Mouse (Mus musculus) intestine, embryonic 16.5 days (tissue): Measurements from ENCODE around the gene Gm17535. TPM values are rescaled to one million over a fixed set of nuclear protein-coding genes. Genes with fewer than 3 reads are reported as not detected.
"Not testable (repeated sequence)": the region's sequence is repeated elsewhere in the genome, so short reads cannot be mapped to it uniquely, and the experiment has no call there.

Source experiments
- ATAC-seq: fragments of 200-750 bp; cut with Nextera tagmentation; 2 replicates; pipeline ENCODE4 v1.8.0; 2017; ENCODE audit warnings: moderate TSS enrichment, moderate library complexity
- H3K27ac ChIP-seq: fragments of 300-500 bp; sonication (generic); 2 replicates; pipeline ENCODE4 v1.5.1; 2014; ENCODE audit warnings: mild to moderate bottlenecking, low read length
- H3K27me3 ChIP-seq: fragments of 300-500 bp; sonication (generic); replicated peaks from 2 replicates; pipeline ENCODE4 v1.6.1; 2014; ENCODE audit warnings: low read length, control low read depth, mixed read lengths; ENCODE audit not compliant: control insufficient read depth, insufficient read depth
- H3K36me3 ChIP-seq: fragments of 300-500 bp; sonication (generic); 2 replicates; pipeline ENCODE4 v1.6.1; 2014; ENCODE audit warnings: low read length, control low read depth; ENCODE audit not compliant: control insufficient read depth, insufficient read depth
- H3K4me1 ChIP-seq: fragments of 300-500 bp; sonication (generic); 2 replicates; pipeline ENCODE4 v1.6.1; 2014; ENCODE audit warnings: low read length, control low read depth, mixed read lengths; ENCODE audit not compliant: control insufficient read depth, insufficient read depth
- H3K4me2 ChIP-seq: fragments of 300-500 bp; sonication (generic); 2 replicates; pipeline ENCODE4 v1.6.1; 2014; ENCODE audit warnings: low read depth, low read length, control low read depth
- H3K4me3 ChIP-seq: fragments of 300-500 bp; sonication (generic); 2 replicates; pipeline ENCODE4 v1.5.1; 2014; ENCODE audit warnings: mild to moderate bottlenecking, low read length
- H3K9ac ChIP-seq: fragments of 300-500 bp; sonication (generic); 2 replicates; pipeline ENCODE4 v1.6.1; 2014; ENCODE audit warnings: low read depth, low read length
- H3K9me3 ChIP-seq: fragments of 300-500 bp; sonication (generic); 2 replicates; pipeline ENCODE4 v1.6.1; 2016; ENCODE audit warnings: low read length, control low read depth; ENCODE audit not compliant: control insufficient read depth
- WGBS: fragments of 180-500 bp; shearing (Covaris S2); extraction: QIAGEN DNeasy Blood & Tissue Kit; methylation state at CpG from one replicate; pipeline ENCODE4 v1.1.7; 2014; 5-methylcytosine and 5-hydroxymethylcytosine counted together
- polyA plus RNA-seq: library from polyadenylated mRNA; unstranded; fragments of >200 nt; fragmentation: Nextera tagmentation; extraction: Ambion mirVana; gene quantifications from 2 replicates; pipeline ENCODE4 v1.2.1, GENCODE M21; 2015

Gene Gm17535
- not detected in 2 replicates for polyA plus RNA-seq

DNA sequence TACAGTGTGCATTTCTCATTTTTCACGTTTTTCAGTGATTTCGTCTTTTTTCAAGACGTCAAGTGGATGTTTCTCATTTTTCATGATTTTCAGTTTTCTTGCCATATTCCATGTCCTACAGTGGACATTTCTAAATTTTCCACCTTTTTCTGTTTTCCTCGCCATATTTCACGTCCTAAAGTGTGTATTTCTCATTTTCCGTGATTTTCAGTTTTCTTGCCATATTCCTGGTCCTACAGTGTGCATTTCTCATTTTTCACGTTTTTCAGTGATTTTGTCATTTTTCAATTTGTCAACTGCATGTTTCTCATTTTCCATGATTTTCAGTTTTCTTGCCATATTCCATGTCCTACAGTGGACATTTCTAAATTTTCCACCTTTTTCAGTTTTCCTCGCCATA, at the start of gene Gm17535:
Gene Gm17535, plus strand, starts transcription at position 301 of the 400 bp plus-strand sequence.
- not testable (repeated sequence) for H3K4me1 ChIP-seq, ATAC-seq, H3K4me3 ChIP-seq

GRCm38 (mm10) chr9:3000445-3000972, 33.9 kb upstream of the Gm17535 start, which contains the start of gene Gm10722:
Gene Gm10722 (plus strand): TSS chr9:3000922.
- not testable (repeated sequence) for H3K9ac ChIP-seq
- WGBS, result 68% methylated on average over 12 of the region's 12 CpGs

More for the DNA sequence above, at the start of gene Gm17535:
- H3K9ac ChIP-seq, H3K9me3 ChIP-seq, H3K27ac ChIP-seq, H3K27me3 ChIP-seq, H3K36me3 ChIP-seq, H3K4me2 ChIP-seq: not testable (repeated sequence)
- no CpG with 5 or more reads among the region's 8 CpGs for WGBS

GRCm38 (mm10) chr9:3001006-3001405, 33.4 kb upstream of the Gm17535 start:
- WGBS, result 65% methylated on average over 8 of the region's 8 CpGs
- not testable (repeated sequence) for ATAC-seq, H3K9ac ChIP-seq, H3K36me3 ChIP-seq, H3K4me2 ChIP-seq, H3K4me1 ChIP-seq, H3K9me3 ChIP-seq, H3K27ac ChIP-seq, H3K4me3 ChIP-seq, H3K27me3 ChIP-seq

More at GRCm38 (mm10) chr9:3000445-3000972, 33.9 kb upstream of the Gm17535 start, which contains the start of gene Gm10722:
- H3K27ac ChIP-seq, H3K9me3 ChIP-seq, H3K27me3 ChIP-seq, H3K4me3 ChIP-seq, H3K36me3 ChIP-seq, ATAC-seq, H3K4me1 ChIP-seq, H3K4me2 ChIP-seq: not testable (repeated sequence)

DNA sequence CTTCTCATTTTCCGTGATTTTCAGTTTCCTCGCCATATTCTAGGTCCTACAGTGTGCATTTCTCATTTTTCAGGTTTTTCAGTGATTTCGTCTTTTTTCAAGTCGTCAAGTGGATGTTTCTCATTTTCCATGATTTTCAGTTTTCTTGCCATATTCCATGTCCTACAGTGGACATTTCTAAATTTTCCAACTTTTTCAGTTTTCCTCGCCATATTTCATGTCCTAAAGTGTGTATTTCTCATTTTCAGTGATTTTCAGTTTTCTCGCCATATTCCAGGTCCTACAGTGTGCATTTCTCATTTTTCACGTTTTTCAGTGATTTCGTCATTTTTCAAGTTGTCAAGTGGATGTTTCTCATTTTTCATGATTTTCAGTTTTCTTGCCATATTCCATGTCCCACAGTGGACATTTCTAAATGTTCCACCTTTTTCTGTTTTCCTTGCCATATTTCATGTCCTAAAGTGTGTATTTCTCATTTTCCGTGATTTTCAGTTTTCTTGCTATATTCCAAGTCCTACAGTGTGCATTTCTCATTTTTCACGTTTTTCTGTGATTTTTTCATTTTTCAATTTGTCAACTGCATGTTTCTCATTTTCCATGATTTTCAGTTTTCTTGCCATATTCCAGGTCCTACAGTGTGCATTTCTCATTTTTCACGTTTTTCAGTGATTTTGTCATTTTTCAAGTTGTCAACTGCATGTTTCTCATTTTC, 32.3 kb upstream of the Gm17535 start:
- WGBS, result 55% methylated on average over 8 of the region's 11 CpGs
- not testable (repeated sequence) for H3K4me1 ChIP-seq, H3K4me3 ChIP-seq, H3K9me3 ChIP-seq, H3K4me2 ChIP-seq, H3K27ac ChIP-seq, H3K27me3 ChIP-seq, H3K36me3 ChIP-seq, H3K9ac ChIP-seq
- ATAC-seq, result peak; percentile 86

GRCm38 (mm10) chr9:3002794-3003396, 31.5 kb upstream of the Gm17535 start, which contains the start of gene Gm11168:
Gene Gm11168 (plus strand): TSS chr9:3003346.
- H3K36me3 ChIP-seq, H3K4me1 ChIP-seq, ATAC-seq, H3K27me3 ChIP-seq, H3K27ac ChIP-seq, H3K4me3 ChIP-seq, H3K9ac ChIP-seq, H3K9me3 ChIP-seq, H3K4me2 ChIP-seq: not testable (repeated sequence)
- 71% methylated on average over 6 of the region's 14 CpGs for WGBS

- H3K4me2 ChIP-seq, H3K4me1 ChIP-seq, H3K4me3 ChIP-seq, ATAC-seq, H3K9me3 ChIP-seq, H3K27ac ChIP-seq, H3K36me3 ChIP-seq, H3K27me3 ChIP-seq, H3K9ac ChIP-seq: not testable (repeated sequence)
- WGBS, result 80% methylated on average over 1 of the region's 5 CpGs
These were observed 28.2 kb upstream of the Gm17535 start for GRCm38 (mm10) chr9:3006179-3006578.

DNA sequence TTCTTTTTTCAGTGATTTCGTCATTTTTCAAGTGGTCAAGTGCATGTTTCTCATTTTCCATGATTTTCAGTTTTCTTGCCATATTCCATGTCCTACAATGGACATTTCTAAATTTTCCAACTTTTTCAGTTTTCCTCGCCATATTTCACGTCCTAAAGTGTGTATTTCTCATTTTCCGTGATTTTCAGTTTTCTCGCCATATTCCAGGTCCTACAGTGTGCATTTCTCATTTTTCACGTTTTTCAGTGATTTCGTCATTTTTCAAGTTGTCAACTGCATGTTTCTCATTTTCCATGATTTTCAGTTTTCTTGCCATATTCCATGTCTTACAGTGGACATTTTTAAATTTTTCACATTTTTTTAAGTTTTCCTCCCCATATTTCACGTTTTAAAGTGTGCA, 27.8 kb upstream of the Gm17535 start:
- WGBS, result 69% methylated on average over 7 of the region's 8 CpGs
- H3K9ac ChIP-seq, H3K9me3 ChIP-seq, H3K27ac ChIP-seq, H3K36me3 ChIP-seq, H3K4me1 ChIP-seq, H3K27me3 ChIP-seq, H3K4me2 ChIP-seq, H3K4me3 ChIP-seq: not testable (repeated sequence)
- peak; percentile 74 for ATAC-seq

GRCm38 (mm10) chr9:3007272-3007671, 27.1 kb upstream of the Gm17535 start:
- not testable (repeated sequence) for H3K9me3 ChIP-seq, ATAC-seq, H3K9ac ChIP-seq, H3K27ac ChIP-seq, H3K27me3 ChIP-seq, H3K36me3 ChIP-seq, H3K4me1 ChIP-seq, H3K4me2 ChIP-seq, H3K4me3 ChIP-seq
- 70% methylated on average over 6 of the region's 9 CpGs for WGBS

DNA sequence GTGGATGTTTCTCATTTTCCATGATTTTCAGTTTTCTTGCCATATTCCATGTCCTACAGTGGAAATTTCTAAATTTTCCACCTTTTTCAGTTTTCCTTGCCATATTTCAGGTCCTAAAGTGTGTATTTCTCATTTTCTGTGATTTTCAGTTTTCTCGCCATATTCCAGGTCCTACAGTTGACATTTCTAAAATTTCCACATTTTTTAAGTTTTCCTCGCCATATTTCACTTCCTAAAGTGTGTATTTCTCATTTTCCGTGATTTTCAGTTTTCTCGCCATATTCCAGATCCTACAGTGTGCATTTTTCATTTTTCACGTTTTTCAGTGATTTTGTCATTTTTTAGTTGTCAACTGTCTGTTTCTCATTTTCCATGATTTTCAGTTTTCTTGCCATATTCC, 25.1 kb upstream of the Gm17535 start:
- not testable (repeated sequence) for H3K36me3 ChIP-seq, H3K27ac ChIP-seq
- no CpG with 5 or more reads among the region's 5 CpGs for WGBS

More for the DNA sequence above, 25.1 kb upstream of the Gm17535 start:
- not testable (repeated sequence) for H3K4me3 ChIP-seq, H3K4me1 ChIP-seq, H3K9ac ChIP-seq, H3K9me3 ChIP-seq, H3K4me2 ChIP-seq, H3K27me3 ChIP-seq
- ATAC-seq, result 0 out of 2 replicates have a peak, but pooled peaks have one; percentile 51
